Mouse (Mus musculus) embryonic stem cell, embryonic (primary cell): Measurements from ENCODE around the gene Rbms3.

Source experiments
- CTCF ChIA-PET, 4 experiments: fragments of 300-600 bp in 2 of 4; fragments of 350-600 bp in 2 of 4; sonication (Branson Sonifier 250); formaldehyde crosslinking; loops; one replicate each; lab custom pipeline; 2022; ENCODE audit warnings: inconsistent platforms in 2 of 4; lab: Charles Lee
- POLR2A ChIA-PET, 4 experiments: fragments of 300-600 bp in 2 of 4; fragments of 350-600 bp in 2 of 4; sonication (Branson Sonifier 250); formaldehyde crosslinking; loops; one replicate each; lab custom pipeline; 2022; ENCODE audit warnings: antibody characterized with exemption in 4 of 4, inconsistent platforms in 1 of 4; lab: Charles Lee

Gene Rbms3

GRCm38 (mm10) chr9:117313642-117314041, 316.1 kb downstream of the Rbms3 start:
- ChIA-PET CTCF (no interaction called here), POLR2A (interaction anchor here in 1 of 4 experiments (0.7 kb wide), 1 partner anchor 15 kb away, joined by 4 read pairs; no protein-coding TSS in a partner anchor)

DNA sequence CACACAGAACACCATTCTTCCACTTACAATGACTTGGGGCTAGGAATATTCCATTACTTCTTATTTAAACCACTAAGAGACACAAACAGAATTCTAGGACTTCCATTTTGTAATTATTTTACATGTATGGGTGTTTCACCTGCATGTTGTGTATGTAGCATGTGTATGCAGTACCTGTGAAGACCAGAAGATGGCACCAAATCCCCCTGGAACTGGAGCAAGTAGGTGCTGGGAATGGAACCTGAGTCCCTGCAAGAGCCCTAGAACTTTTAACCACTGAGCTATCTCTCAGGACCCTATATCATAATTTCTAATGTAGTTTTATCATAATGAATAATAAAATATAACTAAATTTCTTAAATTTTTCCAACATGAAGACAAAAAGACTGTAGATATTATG, 319.9 kb downstream of the Rbms3 start:
- ChIA-PET POLR2A (no interaction called here), CTCF (no interaction called here)

- ChIA-PET CTCF (no interaction called here), POLR2A (interaction anchor here in 1 of 4 experiments (0.7 kb wide), 1 partner anchor 15 kb away, joined by 4 read pairs; no protein-coding TSS in a partner anchor)
Observed at GRCm38 (mm10) chr9:117298991-117299390, 330.7 kb downstream of the Rbms3 start.

GRCm38 (mm10) chr9:117297662-117298531, 331.8 kb downstream of the Rbms3 start:
- ChIA-PET CTCF (interaction anchor here in 1 of 4 experiments (0.5 kb wide), 1 partner anchor 878 kb away, joined by 3 read pairs; no protein-coding TSS in a partner anchor), POLR2A (interaction anchor here in 2 of 4 experiments (0.6 to 0.7 kb wide), 3 partner anchors 8 to 104 kb away, joined by 3 to 4 read pairs (median 3); no protein-coding TSS in a partner anchor)

- ChIA-PET CTCF (no interaction called here), POLR2A (no interaction called here)
Observed at GRCm38 (mm10) chr9:117291066-117291850, 338.5 kb downstream of the Rbms3 start.

DNA sequence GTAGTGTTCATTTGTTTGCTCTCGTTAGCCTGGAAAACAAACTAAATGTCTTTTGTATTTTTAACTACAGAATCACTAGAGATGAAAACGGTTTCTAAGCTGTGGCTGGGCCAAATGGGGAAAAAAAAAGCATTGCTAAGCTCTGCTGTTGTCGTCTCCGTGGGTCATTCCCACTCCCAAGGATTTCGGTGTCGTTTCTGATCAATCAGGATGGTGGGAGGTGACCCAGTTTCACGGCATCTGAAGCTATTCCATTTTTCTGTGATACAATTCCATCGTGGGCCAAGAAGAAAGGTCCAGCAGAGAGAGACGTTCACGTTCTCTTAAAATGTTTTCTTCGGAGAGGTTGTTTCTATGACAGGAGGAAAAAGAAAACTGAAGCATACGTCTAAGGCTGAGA, 354.9 kb downstream of the Rbms3 start:
- CTCF ChIA-PET, result no interaction called here
- POLR2A ChIA-PET, result no interaction called here

DNA sequence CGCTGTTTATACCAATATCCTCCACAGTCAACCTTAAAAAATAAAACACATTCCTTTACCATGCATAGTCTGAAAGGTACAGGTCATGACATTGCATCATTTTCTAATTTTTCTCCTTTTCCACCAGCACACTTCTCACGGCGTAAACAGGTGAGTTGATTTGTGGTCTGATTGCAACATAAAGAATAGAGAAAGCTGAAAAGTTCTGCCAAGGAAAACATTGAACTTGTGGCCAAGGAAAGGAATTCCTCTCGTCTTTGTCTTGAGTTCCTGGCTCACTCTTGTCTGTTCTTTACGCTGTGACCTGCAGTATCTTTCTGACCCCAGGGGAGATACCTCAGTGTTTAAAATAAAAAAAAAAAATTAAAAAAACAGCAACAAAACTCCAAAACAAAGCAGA, 370.1 kb downstream of the Rbms3 start:
- ChIA-PET CTCF (no interaction called here), POLR2A (no interaction called here)

- CTCF ChIA-PET, result interaction anchor here in 1 of 4 experiments (0.6 kb wide), 1 partner anchor 277 kb away, joined by 4 read pairs; no protein-coding TSS in a partner anchor
- POLR2A ChIA-PET, result interaction anchor here in 1 of 4 experiments (0.7 kb wide), 1 partner anchor 1788 kb away, joined by 3 read pairs; no protein-coding TSS in a partner anchor
Observed at GRCm38 (mm10) chr9:117253361-117253760, 376.4 kb downstream of the Rbms3 start.

DNA sequence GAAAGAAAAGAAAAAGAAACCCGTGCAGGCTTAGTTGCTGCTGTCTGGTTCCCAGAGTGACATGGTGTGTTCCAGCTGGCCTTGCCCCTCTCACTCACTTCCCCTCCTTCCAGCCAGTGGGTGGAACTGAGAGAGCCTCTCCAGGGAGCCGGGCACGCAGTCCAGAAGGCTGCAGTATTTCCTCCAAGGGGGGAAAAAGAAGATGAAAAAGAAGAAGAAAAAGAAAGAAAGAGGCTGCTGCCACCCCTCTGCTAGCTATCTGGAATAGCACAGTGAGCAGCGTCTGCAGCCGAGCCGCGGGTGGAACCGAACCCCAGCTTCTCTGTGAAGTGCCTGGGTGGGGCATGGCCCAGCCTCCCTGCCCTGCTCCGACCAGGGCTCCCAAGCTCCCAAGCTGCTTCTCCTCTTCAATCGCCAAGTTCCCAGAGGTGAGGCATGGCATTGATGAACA, 377.3 kb downstream of the Rbms3 start:
- ChIA-PET POLR2A (interaction anchor here in 1 of 4 experiments (0.6 kb wide), 1 partner anchor 91 kb away, joined by 3 read pairs; no protein-coding TSS in a partner anchor), CTCF (interaction anchor here in 1 of 4 experiments (0.6 to 0.7 kb wide), 2 partner anchors 25 to 386 kb away, joined by 3 to 6 read pairs; no protein-coding TSS in a partner anchor)

GRCm38 (mm10) chr9:117251521-117252368, 378.0 kb downstream of the Rbms3 start:
- ChIA-PET CTCF (interaction anchor here in 1 of 4 experiments (0.7 kb wide), 1 partner anchor 26 kb away, joined by 3 read pairs; no protein-coding TSS in a partner anchor), POLR2A (no interaction called here)

- POLR2A ChIA-PET, result no interaction called here
- CTCF ChIA-PET, result no interaction called here
Observed at GRCm38 (mm10) chr9:117250831-117251165, 378.9 kb downstream of the Rbms3 start.

- CTCF ChIA-PET, result interaction anchor here in 1 of 4 experiments (0.6 kb wide), 1 partner anchor 56 kb away, joined by 3 read pairs; no protein-coding TSS in a partner anchor
- POLR2A ChIA-PET, result interaction anchor here in 1 of 4 experiments (0.5 kb wide), 1 partner anchor 57 kb away, joined by 3 read pairs; no protein-coding TSS in a partner anchor
Observed at GRCm38 (mm10) chr9:117250036-117250830, 379.5 kb downstream of the Rbms3 start.

DNA sequence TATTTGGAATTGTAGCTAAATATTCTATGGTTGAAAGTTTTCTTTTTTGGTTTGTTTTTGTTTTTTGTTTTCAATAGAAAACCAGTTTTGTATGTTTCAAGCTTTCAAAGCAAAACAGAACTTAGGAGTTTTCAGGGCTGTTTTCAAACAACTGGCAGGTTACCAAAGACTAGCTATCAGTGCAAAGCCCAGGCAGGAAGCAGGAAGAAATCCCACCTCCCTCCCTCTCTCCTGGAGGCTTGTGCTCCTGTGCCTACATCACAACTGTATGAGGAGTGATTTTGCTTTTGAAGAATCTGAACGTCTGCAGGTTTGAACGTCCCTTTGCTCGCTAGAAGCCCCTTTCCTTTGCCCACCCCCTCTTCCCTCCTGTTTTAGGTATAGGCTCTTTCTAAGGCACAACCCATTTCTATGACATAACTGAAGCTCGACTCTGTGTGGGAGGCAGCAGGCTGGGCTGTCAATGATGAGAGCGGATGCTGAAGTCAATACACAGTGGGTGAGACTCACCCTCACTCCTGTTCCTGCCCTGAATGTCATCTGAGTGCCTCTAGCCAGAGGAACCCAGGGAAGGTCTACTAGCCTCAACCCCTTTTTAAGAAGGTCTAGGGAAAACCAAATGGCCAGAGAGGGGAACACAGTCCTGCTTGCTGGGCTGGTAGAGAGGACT, 382.3 kb downstream of the Rbms3 start:
- POLR2A ChIA-PET, result no interaction called here
- CTCF ChIA-PET, result no interaction called here

GRCm38 (mm10) chr9:117246173-117246572, 383.5 kb downstream of the Rbms3 start:
- ChIA-PET CTCF (no interaction called here), POLR2A (no interaction called here)

- POLR2A ChIA-PET, result no interaction called here
- CTCF ChIA-PET, result no interaction called here
Observed at GRCm38 (mm10) chr9:117243365-117243764, 386.3 kb downstream of the Rbms3 start.

DNA sequence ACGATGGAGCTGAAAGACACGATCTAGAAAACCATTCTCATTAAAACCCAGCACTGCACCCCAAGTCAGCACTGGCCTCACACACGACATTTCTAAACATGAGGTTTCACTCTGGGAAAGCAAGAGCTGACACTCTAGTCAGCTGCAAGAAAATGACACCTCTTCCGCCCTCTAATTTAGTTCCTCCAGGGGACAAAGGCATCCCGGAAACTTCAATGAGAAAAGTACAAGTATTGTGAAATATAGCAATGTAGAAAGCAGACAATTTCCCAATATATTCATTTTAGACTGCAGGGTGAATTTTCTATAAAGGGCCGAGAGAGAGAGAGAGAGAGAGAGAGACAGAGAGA, 395.0 kb downstream of the Rbms3 start:
- ChIA-PET CTCF (no interaction called here), POLR2A (no interaction called here)

- ChIA-PET POLR2A (no interaction called here), CTCF (no interaction called here)
Observed at GRCm38 (mm10) chr9:117234065-117234725, 395.5 kb downstream of the Rbms3 start.
